Mouse (Mus musculus): ENCODE results near the gene Slc41a1. TPM values are rescaled to one million over a fixed set of nuclear protein-coding genes. Genes with fewer than 3 reads are reported as not detected.

Slc41a1 gene
- polyA plus RNA-seq, 1 experiment from 2014 or later: 7.8 TPM

DNA sequence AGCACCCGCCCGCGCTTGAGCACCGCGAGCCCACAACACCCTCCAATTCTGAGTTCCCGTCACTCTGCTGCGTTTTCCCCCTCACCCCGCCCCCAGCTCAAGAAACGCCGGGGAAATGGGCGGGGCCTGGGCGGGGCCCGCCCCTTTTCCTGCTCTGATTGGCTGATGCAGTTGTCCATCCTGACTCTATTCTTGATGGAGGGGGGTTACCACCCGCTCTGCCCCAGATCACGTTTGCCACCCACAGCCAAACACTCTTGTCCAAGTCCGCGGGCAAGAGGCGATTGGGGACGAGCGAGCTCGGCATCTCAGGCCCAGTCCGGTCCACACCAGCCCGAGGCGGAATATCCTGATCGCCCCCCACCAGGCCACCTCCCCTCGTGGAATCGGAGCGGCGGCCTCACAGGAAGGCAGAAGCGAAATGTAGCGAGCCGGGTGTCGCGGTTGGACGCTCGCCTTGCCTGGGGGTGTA is 530 bp downstream of the Slc41a1 start:
- ATAC-seq (ENCODE audit: insufficient number of reproducible peaks, low FRiP score): peak; percentile 96
- Histone ChIP-seq H3K9ac (peak overlapping the region; percentile 86), H3K36me3 (peaks cover 20% of the 10 kb centered on the region), H3K9me3 (replicated peaks) (no peaks in the 10 kb centered on the region), H3K4me3 (peak overlapping the region; percentile 82), H3K27ac (ENCODE audit: poor library complexity, severe bottlenecking) (peak overlapping the region; percentile 83), H3K4me1 (replicated peaks) (peaks cover 29% of the 10 kb centered on the region), H3K4me2 (peak overlapping the region; percentile 93), H3K27me3 (replicated peaks) (no peaks in the 10 kb centered on the region)
- 1% methylated on average over 36 of the region's 36 CpGs for WGBS

GRCm38 (mm10) chr1:131828297-131829126 is 1.2 kb downstream of the Slc41a1 start:
- peak overlapping the region; percentile 82 for H3K4me3 ChIP-seq
- H3K36me3 ChIP-seq: peaks cover 27% of the 10 kb centered on the region
- peak overlapping the region; percentile 86 for H3K9ac ChIP-seq
- 2% methylated on average over 22 of the region's 22 CpGs for WGBS
- H3K4me2 ChIP-seq: peak overlapping the region; percentile 93
- ATAC-seq (ENCODE audit: insufficient number of reproducible peaks, low FRiP score): peak; percentile 70
- H3K27ac ChIP-seq (ENCODE audit: poor library complexity, severe bottlenecking): peak overlapping the region; percentile 83
- H3K27me3 ChIP-seq (replicated peaks): no peaks in the 10 kb centered on the region
- H3K9me3 ChIP-seq (replicated peaks): no peaks in the 10 kb centered on the region
- H3K4me1 ChIP-seq (replicated peaks): peaks cover 33% of the 10 kb centered on the region

- no peak overlapping the region for H3K27ac ChIP-seq (ENCODE audit: poor library complexity, severe bottlenecking)
Observed at GRCm38 (mm10) chr1:131829279-131829678, 2.0 kb downstream of the Slc41a1 start.

DNA sequence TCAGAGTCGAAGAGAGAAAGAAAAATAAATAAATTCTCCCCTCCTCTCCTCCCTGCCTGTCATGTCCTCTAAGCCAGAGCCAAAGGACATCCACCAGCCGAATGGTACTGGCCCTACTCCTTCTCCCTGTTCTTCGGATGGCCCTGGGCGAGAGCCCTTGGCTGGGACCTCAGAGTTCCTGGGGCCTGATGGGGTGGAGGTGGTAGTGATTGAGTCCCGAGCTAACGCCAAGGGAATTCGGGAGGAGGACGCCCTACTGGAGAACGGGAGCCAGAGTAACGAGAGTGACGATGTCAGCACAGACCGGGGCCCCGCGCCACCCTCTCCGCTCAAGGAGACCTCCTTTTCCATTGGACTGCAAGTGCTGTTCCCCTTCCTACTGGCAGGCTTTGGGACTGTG is 3.3 kb downstream of the Slc41a1 start:
- ATAC-seq (ENCODE audit: insufficient number of reproducible peaks, low FRiP score): no peak
- Histone ChIP-seq H3K9me3 (replicated peaks) (no peaks in the 10 kb centered on the region), H3K27ac (ENCODE audit: poor library complexity, severe bottlenecking) (no peak overlapping the region), H3K4me2 (no peak overlapping the region), H3K4me1 (replicated peaks) (peaks cover 33% of the 10 kb centered on the region), H3K4me3 (no peak overlapping the region), H3K9ac (no peak overlapping the region), H3K36me3 (peaks cover 38% of the 10 kb centered on the region), H3K27me3 (replicated peaks) (no peaks in the 10 kb centered on the region)
- 83% methylated on average over 15 of the region's 15 CpGs for WGBS

More at GRCm38 (mm10) chr1:131829279-131829678, 2.0 kb downstream of the Slc41a1 start:
- H3K27me3 ChIP-seq (replicated peaks): no peaks in the 10 kb centered on the region
- H3K4me1 ChIP-seq (replicated peaks): peaks cover 33% of the 10 kb centered on the region
- peak overlapping the region; percentile 57; the same call in 1 of the 2 replicates for H3K9ac ChIP-seq
- H3K4me3 ChIP-seq: peak overlapping the region; percentile 82
- H3K4me2 ChIP-seq: peak overlapping the region; percentile 93
- H3K9me3 ChIP-seq (replicated peaks): no peaks in the 10 kb centered on the region
- 45% methylated on average over 5 of the region's 5 CpGs for WGBS
- ATAC-seq (ENCODE audit: insufficient number of reproducible peaks, low FRiP score): no peak
- H3K36me3 ChIP-seq: peaks cover 33% of the 10 kb centered on the region

GRCm38 (mm10) chr1:131830971-131831641 is 3.8 kb downstream of the Slc41a1 start:
- H3K4me1 ChIP-seq (replicated peaks): peaks cover 33% of the 10 kb centered on the region
- ATAC-seq (ENCODE audit: insufficient number of reproducible peaks, low FRiP score): no peak

GRCm38 (mm10) chr1:131837035-131837434 is 9.7 kb downstream of the Slc41a1 start:
- Histone ChIP-seq H3K27ac (ENCODE audit: poor library complexity, severe bottlenecking) (no peak overlapping the region), H3K27me3 (replicated peaks) (no peaks in the 10 kb centered on the region), H3K4me2 (no peak overlapping the region), H3K9me3 (replicated peaks) (no peaks in the 10 kb centered on the region), H3K4me1 (replicated peaks) (0 out of 2 replicates have a peak, but pooled peaks cover 18% of the 10 kb centered on the region), H3K9ac (no peak overlapping the region), H3K4me3 (no peak overlapping the region), H3K36me3 (peaks cover 58% of the 10 kb centered on the region)
- WGBS: 74% methylated on average over 3 of the region's 3 CpGs
- ATAC-seq (ENCODE audit: insufficient number of reproducible peaks, low FRiP score): no peak

More at GRCm38 (mm10) chr1:131830971-131831641, 3.8 kb downstream of the Slc41a1 start:
- no peak overlapping the region for H3K4me2 ChIP-seq
- no peaks in the 10 kb centered on the region for H3K27me3 ChIP-seq (replicated peaks)
- H3K4me3 ChIP-seq: no peak overlapping the region
- WGBS: 76% methylated on average over 8 of the region's 8 CpGs
- H3K27ac ChIP-seq (ENCODE audit: poor library complexity, severe bottlenecking): no peak overlapping the region
- H3K9me3 ChIP-seq (replicated peaks): no peaks in the 10 kb centered on the region
- H3K36me3 ChIP-seq: peaks cover 44% of the 10 kb centered on the region
- H3K9ac ChIP-seq: no peak overlapping the region

DNA sequence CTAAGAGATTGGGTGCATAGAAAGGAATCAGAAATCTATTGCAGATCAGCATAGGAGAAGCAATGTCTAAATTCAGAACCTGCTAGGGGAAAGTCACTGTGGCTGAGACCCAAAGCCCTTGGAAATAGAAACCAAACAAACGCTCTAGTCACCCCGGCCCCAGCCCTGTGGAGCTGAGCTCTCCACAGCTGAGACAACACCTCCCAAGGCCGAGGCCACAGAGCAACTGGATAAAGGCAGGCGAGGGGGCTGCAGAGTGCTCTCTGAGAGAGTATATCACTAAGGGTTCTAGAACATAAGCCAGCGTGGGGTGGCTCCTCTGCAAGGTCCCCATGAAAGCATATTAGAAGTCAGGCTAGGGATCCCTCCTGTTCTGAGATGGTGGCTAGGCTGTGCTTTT is 11.2 kb downstream of the Slc41a1 start:
- H3K9ac ChIP-seq: no peak overlapping the region
- H3K4me3 ChIP-seq: no peak overlapping the region
- H3K27ac ChIP-seq (ENCODE audit: poor library complexity, severe bottlenecking): no peak overlapping the region
- no peaks in the 10 kb centered on the region for H3K27me3 ChIP-seq (replicated peaks)
- no peak overlapping the region for H3K4me2 ChIP-seq
- peaks cover 65% of the 10 kb centered on the region for H3K36me3 ChIP-seq
- 0 out of 2 replicates have a peak, but pooled peaks cover 8% of the 10 kb centered on the region for H3K4me1 ChIP-seq (replicated peaks)
- no peak for ATAC-seq (ENCODE audit: insufficient number of reproducible peaks, low FRiP score)
- H3K9me3 ChIP-seq (replicated peaks): no peaks in the 10 kb centered on the region
- WGBS: 63% methylated on average over 5 of the region's 5 CpGs

GRCm38 (mm10) chr1:131839279-131839678 is 12.0 kb downstream of the Slc41a1 start:
- Histone ChIP-seq H3K27ac (ENCODE audit: poor library complexity, severe bottlenecking) (no peak overlapping the region), H3K27me3 (replicated peaks) (no peaks in the 10 kb centered on the region), H3K9me3 (replicated peaks) (no peaks in the 10 kb centered on the region), H3K4me3 (no peak overlapping the region), H3K36me3 (peaks cover 66% of the 10 kb centered on the region), H3K4me1 (replicated peaks) (0 out of 2 replicates have a peak, but pooled peaks cover 3% of the 10 kb centered on the region), H3K4me2 (no peak overlapping the region), H3K9ac (no peak overlapping the region)
- WGBS: 36% methylated on average over 2 of the region's 2 CpGs
- no peak for ATAC-seq (ENCODE audit: insufficient number of reproducible peaks, low FRiP score)

DNA sequence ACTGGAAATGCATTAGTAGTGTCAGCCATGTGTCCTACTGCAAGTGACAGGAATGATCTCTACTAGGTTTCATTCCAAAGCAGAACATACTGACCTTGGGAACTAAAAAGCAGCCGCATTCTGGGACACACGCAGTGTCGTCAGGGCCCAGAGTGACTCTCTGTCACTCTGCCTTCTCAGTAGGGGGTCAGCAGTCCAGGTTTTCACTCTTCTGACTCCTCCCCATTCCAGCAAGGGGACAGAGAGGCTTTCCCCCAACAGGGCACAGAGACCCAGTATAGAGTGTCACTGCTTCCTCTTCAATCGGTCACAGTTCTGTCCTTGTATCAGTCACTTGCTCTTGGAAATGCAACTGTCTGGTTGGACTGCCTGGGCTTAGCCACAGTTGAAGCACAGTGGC is 14.9 kb downstream of the Slc41a1 start:
- H3K27ac ChIP-seq (ENCODE audit: poor library complexity, severe bottlenecking): no peak overlapping the region
- no peak overlapping the region for H3K4me3 ChIP-seq
- H3K4me2 ChIP-seq: no peak overlapping the region
- H3K27me3 ChIP-seq (replicated peaks): no peaks in the 10 kb centered on the region
- H3K9me3 ChIP-seq (replicated peaks): no peaks in the 10 kb centered on the region
- no peak for ATAC-seq (ENCODE audit: insufficient number of reproducible peaks, low FRiP score)
- 0 out of 2 replicates have a peak overlapping the region, but pooled peaks have one; percentile 13 for H3K9ac ChIP-seq
- WGBS: 74% methylated on average over 4 of the region's 4 CpGs
- peaks cover 81% of the 10 kb centered on the region for H3K36me3 ChIP-seq
- 0 out of 2 replicates have a peak, but pooled peaks cover 3% of the 10 kb centered on the region for H3K4me1 ChIP-seq (replicated peaks)

DNA sequence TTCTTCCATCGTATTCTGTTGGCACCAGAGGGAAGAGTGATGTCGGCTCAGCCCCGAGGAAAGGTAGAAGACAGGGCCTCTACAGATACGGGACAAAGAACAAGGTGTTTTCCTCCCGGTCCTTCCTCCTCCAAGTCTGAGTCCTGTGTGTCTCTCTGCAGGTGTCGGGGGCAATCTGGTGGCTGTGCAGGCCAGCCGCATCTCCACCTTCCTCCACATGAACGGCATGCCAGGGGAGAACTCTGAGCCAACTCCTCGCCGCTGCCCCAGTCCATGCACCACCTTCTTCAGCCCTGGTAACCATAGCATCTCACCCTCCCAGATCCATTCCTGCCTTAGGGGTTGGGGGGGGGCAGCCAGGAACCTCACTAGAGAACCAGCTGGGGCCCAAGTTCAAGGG is 16.5 kb downstream of the Slc41a1 start:
- no peak for ATAC-seq (ENCODE audit: insufficient number of reproducible peaks, low FRiP score)
- Histone ChIP-seq H3K36me3 (peaks cover 88% of the 10 kb centered on the region), H3K27ac (ENCODE audit: poor library complexity, severe bottlenecking) (no peak overlapping the region), H3K4me2 (no peak overlapping the region), H3K4me1 (replicated peaks) (0 out of 2 replicates have a peak, but pooled peaks cover 3% of the 10 kb centered on the region), H3K4me3 (no peak overlapping the region), H3K9me3 (replicated peaks) (no peaks in the 10 kb centered on the region), H3K27me3 (replicated peaks) (no peaks in the 10 kb centered on the region), H3K9ac (no peak overlapping the region)
- WGBS: 91% methylated on average over 10 of the region's 10 CpGs

GRCm38 (mm10) chr1:131844883-131845282 is 17.6 kb downstream of the Slc41a1 start:
- no peaks in the 10 kb centered on the region for H3K9me3 ChIP-seq (replicated peaks)
- H3K36me3 ChIP-seq: peaks cover 77% of the 10 kb centered on the region
- 79% methylated on average over 8 of the region's 8 CpGs for WGBS
- H3K4me1 ChIP-seq (replicated peaks): 0 out of 2 replicates have a peak, but pooled peaks cover 3% of the 10 kb centered on the region
- no peak overlapping the region for H3K9ac ChIP-seq
- H3K4me2 ChIP-seq: no peak overlapping the region
- H3K27ac ChIP-seq (ENCODE audit: poor library complexity, severe bottlenecking): no peak overlapping the region
- ATAC-seq (ENCODE audit: insufficient number of reproducible peaks, low FRiP score): no peak
- H3K27me3 ChIP-seq (replicated peaks): no peaks in the 10 kb centered on the region
- no peak overlapping the region for H3K4me3 ChIP-seq

All from heart, embryonic 12.5 days (tissue).